Mouse (Mus musculus) ES-E14 (cell line): ENCODE data around the gene Rbm19.

ENCODE experiments used
- ZC3H11A ChIP-seq: IDR thresholded peaks from 2 replicates; pipeline ENCODE4 v1.6.1; 2012; ENCODE audit warnings: low read depth, mild to moderate bottlenecking, inconsistent platforms, low read length, borderline replicate concordance
- ZNF384 ChIP-seq: IDR thresholded peaks from 2 replicates; pipeline ENCODE4 v1.6.1; 2012; ENCODE audit warnings: low read depth, low read length, inconsistent platforms

GRCm38 (mm10) chr5:120136236-120136675 is 20.0 kb downstream of the Rbm19 start:
- no peak for TF ChIP-seq ZC3H11A
- no peak for TF ChIP-seq ZNF384
